Mouse (Mus musculus) adrenal gland, adult 8-10 months (tissue): ENCODE data around the gene Klf1. TPM values are rescaled to one million over a fixed set of nuclear protein-coding genes. Genes with fewer than 3 reads are reported as not detected.

Source experiments
- DNase-seq: peaks from one replicate; pipeline ENCODE4 v3.0.0; 2022
- microRNA-seq, 2 experiments: library from miRNA; unstranded; fragments of <30 nt; microRNA quantifications; one replicate each; pipeline ENCODE4 v1.2.0; 2022
- total RNA-seq, 4 experiments: library from RNA; stranded (reverse); gene quantifications; 2 replicates each; pipeline ENCODE4 v1.2.4; 2022

Gene Klf1
- total RNA-seq, 4 experiments from 2014 or later: 0.22 to 0.24 TPM; not detected in 2

- no peak for DNase-seq
Measured at GRCm38 (mm10) chr8:84936041-84936961, 34.6 kb downstream of the Klf1 start.

GRCm38 (mm10) chr8:84936962-84937546, 35.3 kb downstream of the Klf1 start, which contains the start of gene Mast1:
TSS of gene Mast1 (minus strand) at chr8:84937359.
- DNase-seq: no peak

- no peak for DNase-seq
Measured at GRCm38 (mm10) chr8:84937620-84938485, 36.1 kb downstream of the Klf1 start.

- DNase-seq: no peak
Measured at GRCm38 (mm10) chr8:84943699-84944098, 42.0 kb downstream of the Klf1 start.

GRCm38 (mm10) chr8:84944478-84945160, 42.9 kb downstream of the Klf1 start:
- DNase-seq: no peak

- no peak for DNase-seq
Measured at GRCm38 (mm10) chr8:84945235-84945632, 43.5 kb downstream of the Klf1 start.

GRCm38 (mm10) chr8:84945633-84946527, 44.2 kb downstream of the Klf1 start:
- DNase-seq: no peak

GRCm38 (mm10) chr8:84946528-84947240, 45.0 kb downstream of the Klf1 start, which contains the start of gene Rtbdn:
TSS of gene Rtbdn (plus strand) at chr8:84946991.
- DNase-seq: no peak

GRCm38 (mm10) chr8:84947241-84947545, 45.5 kb downstream of the Klf1 start:
- no peak for DNase-seq

GRCm38 (mm10) chr8:84949753-84950152, 48.0 kb downstream of the Klf1 start:
- no peak for DNase-seq

- peak; percentile 52 for DNase-seq
Measured at GRCm38 (mm10) chr8:84952612-84953255, 51.0 kb downstream of the Klf1 start.

Small RNAs within 50 kb of the gene (microRNA-seq; reads per million reads assigned to microRNA genes)
- 0 to 0.34 reads per million in 2 experiments for gene Gm24197
- 2.5 to 4.0 reads per million in 2 experiments for gene Mir7069

Other genes with a start within 250 kb of the Klf1 start
- gene Ier2, start 239.1 kb upstream of the Klf1 start, total RNA-seq: 10 to 100 TPM; 18.3 to 48.9 (median 22.3) TPM
- 100 to 1,000 TPM in 2 of 4 experiments, 10 to 100 TPM in 2; 75.4 to 109 (median 88.5) TPM for gene Trmt1, start 215.6 kb upstream of the Klf1 start, total RNA-seq
- 10 to 100 TPM; 81.0 to 86.9 (median 83.7) TPM for gene Nacc1, start 214.1 kb upstream of the Klf1 start, total RNA-seq
- 1 to 10 TPM; 3.1 to 5.6 (median 4.2) TPM for gene Lyl1, start 200.5 kb upstream of the Klf1 start, total RNA-seq
- under 1 TPM in 2 of 4 experiments, not detected in 2; 0.52 to 0.73 TPM for gene G430095P16Rik, start 178.9 kb upstream of the Klf1 start, total RNA-seq
- 100 to 1,000 TPM in 3 of 4 experiments, 10 to 100 TPM in 1; 99.6 to 150 (median 117) TPM for gene Nfix, start 101.6 kb upstream of the Klf1 start, total RNA-seq
- gene Dand5, start 79.1 kb upstream of the Klf1 start, total RNA-seq: 10 to 100 TPM; 11.2 to 14.9 (median 12.5) TPM
- 10 to 100 TPM; 63.6 to 68.4 (median 66.2) TPM for gene Gadd45gip1, start 70.4 kb upstream of the Klf1 start, total RNA-seq
- gene Rad23a, start 61.3 kb upstream of the Klf1 start, total RNA-seq: 100 to 1,000 TPM; 107 to 125 (median 111) TPM
- gene Calr, start 55.0 kb upstream of the Klf1 start, total RNA-seq: 100 to 1,000 TPM; 629 to 719 (median 673) TPM
- 10 to 100 TPM; 59.9 to 76.8 (median 68.0) TPM for gene Farsa, start 44.9 kb upstream of the Klf1 start, total RNA-seq
- gene Syce2, start 29.8 kb upstream of the Klf1 start, total RNA-seq: 1 to 10 TPM; 6.1 to 9.1 (median 7.1) TPM
- gene Gcdh, start 8.0 kb upstream of the Klf1 start, total RNA-seq: 10 to 100 TPM; 51.9 to 66.4 (median 60.4) TPM
- gene Dnase2a, start 6.6 kb downstream of the Klf1 start, total RNA-seq: 10 to 100 TPM; 12.5 to 28.7 (median 22.2) TPM
- 1 to 10 TPM; 2.1 to 9.2 (median 5.9) TPM for gene Mast1, start 35.4 kb downstream of the Klf1 start, total RNA-seq
- under 1 TPM in 2 of 4 experiments, not detected in 2; 0.28 to 0.40 TPM for gene Rtbdn, start 45.1 kb downstream of the Klf1 start, total RNA-seq
- gene Gm49661, start 67.5 kb downstream of the Klf1 start, total RNA-seq: 1 to 10 TPM in 2 of 4 experiments, not detected in 2; 1.7 to 2.3 TPM
- gene Prdx2, start 67.7 kb downstream of the Klf1 start, total RNA-seq: 100 to 1,000 TPM; 651 to 758 (median 708) TPM
- gene Rnaseh2a, start 67.8 kb downstream of the Klf1 start, total RNA-seq: 100 to 1,000 TPM in 3 of 4 experiments, 10 to 100 TPM in 1; 89.0 to 142 (median 110) TPM
- 100 to 1,000 TPM in 1 of 4 experiments, 10 to 100 TPM in 3; 39.9 to 211 (median 52.4) TPM for gene Junb, start 76.8 kb downstream of the Klf1 start, total RNA-seq
- gene Hook2, start 88.7 kb downstream of the Klf1 start, total RNA-seq: 10 to 100 TPM in 2 of 4 experiments, 1 to 10 TPM in 2; 6.2 to 12.7 (median 10.5) TPM
- not detected for gene Best2, start 112.6 kb downstream of the Klf1 start, total RNA-seq
- 100 to 1,000 TPM in 2 of 4 experiments, 10 to 100 TPM in 2; 96.4 to 107 (median 101) TPM for gene Asna1, start 123.4 kb downstream of the Klf1 start, total RNA-seq
- gene Trir, start 124.9 kb downstream of the Klf1 start, total RNA-seq: 100 to 1,000 TPM; 134 to 159 (median 155) TPM
- 10 to 100 TPM; 67.7 to 85.8 (median 73.5) TPM for gene Tnpo2, start 135.0 kb downstream of the Klf1 start, total RNA-seq
- 10 to 100 TPM; 15.0 to 29.6 (median 21.6) TPM for gene Fbxw9, start 158.1 kb downstream of the Klf1 start, total RNA-seq
- 1 to 10 TPM in 1 of 4 experiments, not detected in 3; 1.3 TPM for gene Gm5741, start 166.1 kb downstream of the Klf1 start, total RNA-seq
- 10 to 100 TPM; 31.4 to 41.2 (median 33.2) TPM for gene Dhps, start 169.8 kb downstream of the Klf1 start, total RNA-seq
- 10 to 100 TPM; 76.0 to 87.7 (median 81.1) TPM for gene Wdr83os, start 178.8 kb downstream of the Klf1 start, total RNA-seq
- gene Wdr83, start 179.4 kb downstream of the Klf1 start, total RNA-seq: 10 to 100 TPM; 22.6 to 30.1 (median 29.2) TPM
- gene Man2b1, start 181.3 kb downstream of the Klf1 start, total RNA-seq: 10 to 100 TPM; 53.4 to 60.8 (median 54.3) TPM
- 1 to 10 TPM; 1.7 to 2.4 (median 1.9) TPM for gene Zfp791, start 221.2 kb downstream of the Klf1 start, total RNA-seq
- not detected for gene Cks1brt, start 250.0 kb downstream of the Klf1 start, total RNA-seq